18 mouse cellular contexts compared by ENCODE assay signal in genomic region chr11:61075361-61076326, GRCm38 (mm10). TPM values are rescaled to one million over a fixed set of nuclear protein-coding genes. Genes with fewer than 3 reads are reported as not detected.
DNase-seq lines count a peak whose midpoint lies in the region; ATAC-seq and TF ChIP-seq lines count a peak whose summit lies in the region.
"Had no signal": no experiment of that assay in that cellular context is flagged by ENCODE, and none has a peak within 500 bp of the region (broad histone marks: within the 10 kb centered on the region; RNA-seq: fewer than 3 reads in every experiment).

No protein-coding gene starts in this region.

- DNase-seq in heart, embryonic 10.5 days (ENCODE audit: low spot score), result no peak
- DNase-seq in heart, postnatal 25 days (ENCODE audit: low spot score), result no peak
- no peak for DNase-seq in liver, postnatal 0 days
- no peak for DNase-seq in left cerebral cortex, adult 8-10 months (ENCODE audit: low spot score in 2 of 2)
- no peak for DNase-seq in Muller cell, postnatal 12 days (ENCODE audit: inconsistent ontology term)
- no peak for DNase-seq in layer of hippocampus, adult 11-12 months (ENCODE audit: low spot score)
- DNase-seq: adrenal gland, adult 2 months; gastrocnemius, postnatal 14 days; kidney, adult 11 months; kidney, postnatal 36 days; right cerebral cortex, postnatal 25 days; thymus, postnatal 36 days had no signal

- WGBS in heart, embryonic 10.5 days, result 45% methylated on average over 15 of the region's 15 CpGs
- WGBS in bone marrow, adult 2 months, result 70% methylated on average over 15 of the region's 15 CpGs
- WGBS in intestine, embryonic 16.5 days, result 60% methylated on average over 15 of the region's 15 CpGs
- WGBS in liver, postnatal 0 days (ENCODE audit: insufficient replicate concordance), result 58% methylated on average over 15 of the region's 15 CpGs

- intact Hi-C loops in heart, postnatal 25 days (cut with DNase I), result no loop called here

- H3K9me3 ChIP-seq in heart, embryonic 10.5 days, result no peaks in the 10 kb centered on the region
- no peaks in the 10 kb centered on the region for H3K9me3 ChIP-seq in intestine, embryonic 16.5 days (ENCODE audit: control insufficient read depth, low read length)
- no peaks in the 10 kb centered on the region for H3K9me3 ChIP-seq in liver, postnatal 0 days (ENCODE audit: low read length)
- H3K9me3 ChIP-seq: forebrain, embryonic 15.5 days; hindbrain, embryonic 10.5 days; limb, embryonic 13.5 days; midbrain, embryonic 13.5 days had no signal

- no peak overlapping the region for H3K4me2 ChIP-seq in intestine, embryonic 16.5 days (ENCODE audit: low read depth, low read length)
- H3K4me2 ChIP-seq in liver, postnatal 0 days (ENCODE audit: low read depth, low read length), result peak overlapping the region; percentile 49
- H3K4me2 ChIP-seq: forebrain, embryonic 15.5 days; limb, embryonic 13.5 days; midbrain, embryonic 13.5 days had no signal

- no peaks in the 10 kb centered on the region for H3K36me3 ChIP-seq in heart, embryonic 10.5 days
- H3K36me3 ChIP-seq in intestine, embryonic 16.5 days (ENCODE audit: control insufficient read depth, insufficient read depth, low read length), result no peaks in the 10 kb centered on the region
- H3K36me3 ChIP-seq in liver, postnatal 0 days (replicated peaks; ENCODE audit: insufficient read depth, low read length), result no peaks in the 10 kb centered on the region
- H3K36me3 ChIP-seq: forebrain, embryonic 15.5 days; hindbrain, embryonic 10.5 days; limb, embryonic 13.5 days; midbrain, embryonic 13.5 days had no signal

- H3K4me1 ChIP-seq in heart, embryonic 10.5 days, result peaks cover 39% of the 10 kb centered on the region
- H3K4me1 ChIP-seq in bone marrow, adult 2 months (ENCODE audit: control insufficient read depth, insufficient read depth, low read length), result peaks cover 2% of the 10 kb centered on the region
- peaks cover 8% of the 10 kb centered on the region; the same call in 1 of the 2 replicates for H3K4me1 ChIP-seq in intestine, embryonic 16.5 days (ENCODE audit: control insufficient read depth, insufficient read depth, low read length)
- H3K4me1 ChIP-seq in liver, postnatal 0 days (ENCODE audit: insufficient read depth), result peaks cover 16% of the 10 kb centered on the region; the same call in 1 of the 2 replicates
- H3K4me1 ChIP-seq: forebrain, embryonic 15.5 days had no signal

- peak; percentile 92 for TF ChIP-seq EP300 in liver, postnatal 0 days (IDR thresholded peaks at IDR 0.05; ENCODE audit: low read depth)

- ATAC-seq in intestine, embryonic 16.5 days, result peak; percentile 67
- ATAC-seq in liver, postnatal 0 days, result peak; percentile 95
- ATAC-seq: forebrain, embryonic 15.5 days; midbrain, embryonic 13.5 days had no signal

- TF ChIP-seq POLR2A in bone marrow, adult 2 months (IDR thresholded peaks at IDR 0.05; ENCODE audit: borderline replicate concordance, control insufficient read depth, low read depth, low read length), result no peak

- H3K4me3 ChIP-seq in heart, embryonic 10.5 days, result 0 out of 2 replicates have a peak overlapping the region, but pooled peaks have one; percentile 4
- no peak overlapping the region for H3K4me3 ChIP-seq in bone marrow, adult 2 months (replicated peaks; ENCODE audit: control insufficient read depth, low read depth, low read length)
- H3K4me3 ChIP-seq in intestine, embryonic 16.5 days (ENCODE audit: low read length), result no peak overlapping the region
- H3K4me3 ChIP-seq in liver, postnatal 0 days (ENCODE audit: low read depth, low read length), result 0 out of 2 replicates have a peak overlapping the region, but pooled peaks have one; percentile 4
- H3K4me3 ChIP-seq: forebrain, embryonic 15.5 days; hindbrain, embryonic 10.5 days; limb, embryonic 13.5 days; midbrain, embryonic 13.5 days had no signal

- H3K27ac ChIP-seq in heart, embryonic 10.5 days, result peak overlapping the region; percentile 62; the same call in 1 of the 2 replicates
- H3K27ac ChIP-seq in bone marrow, adult 2 months (ENCODE audit: control insufficient read depth, insufficient read depth, low read depth, low read length, poor library complexity), result peak overlapping the region; percentile 17; the same call in 1 of the 2 replicates
- no peak overlapping the region for H3K27ac ChIP-seq in intestine, embryonic 16.5 days (ENCODE audit: low read length)
- 0 out of 2 replicates have a peak overlapping the region, but pooled peaks have one; percentile 5 for H3K27ac ChIP-seq in liver, postnatal 0 days (ENCODE audit: low read depth)
- H3K27ac ChIP-seq: forebrain, embryonic 15.5 days; hindbrain, embryonic 10.5 days; limb, embryonic 13.5 days; midbrain, embryonic 13.5 days had no signal

- TF ChIP-seq CTCF in bone marrow, adult 2 months (IDR thresholded peaks at IDR 0.05; ENCODE audit: control insufficient read depth, insufficient read depth, low read length), result no peak
- TF ChIP-seq CTCF in liver, postnatal 0 days (IDR thresholded peaks at IDR 0.05; ENCODE audit: low read depth), result no peak

- H3K9ac ChIP-seq in intestine, embryonic 16.5 days (ENCODE audit: low read depth, low read length), result no peak overlapping the region
- 0 out of 2 replicates have a peak overlapping the region, but pooled peaks have one; percentile 26 for H3K9ac ChIP-seq in liver, postnatal 0 days (replicated peaks)
- H3K9ac ChIP-seq: forebrain, embryonic 15.5 days; limb, embryonic 13.5 days; midbrain, embryonic 13.5 days had no signal

- H3K27me3 ChIP-seq in heart, embryonic 10.5 days (ENCODE audit: insufficient read depth, poor library complexity, severe bottlenecking), result peaks cover 8% of the 10 kb centered on the region; the same call in 1 of the 2 replicates
- no peaks in the 10 kb centered on the region for H3K27me3 ChIP-seq in intestine, embryonic 16.5 days (replicated peaks; ENCODE audit: control insufficient read depth, insufficient read depth, low read length)
- H3K27me3 ChIP-seq in liver, postnatal 0 days (ENCODE audit: insufficient read depth, low read length), result no peaks in the 10 kb centered on the region
- H3K27me3 ChIP-seq: forebrain, embryonic 15.5 days; midbrain, embryonic 13.5 days had no signal

RNA-seq across cellular contexts. Expression of gene Tnfrsf13b, which starts 50.9 kb away (rescaled TPM):
- polyA plus RNA-seq in heart, embryonic 10.5 days (2016; fragmentation: Nextera tagmentation; extraction: Ambion mirVana), result 1.1 and 1.2 TPM in 2 replicates
- total RNA-seq in heart, postnatal 25 days (2021), result 1 to 10 TPM in 1 of 2 experiments, under 1 TPM in 1; 0.44 to 1.0 TPM
- polyA plus RNA-seq in bone marrow, adult 2 months (2011; ENCODE audit: insufficient read depth, insufficient read length, low replicate concordance, missing spikeins), result 11.5 and 21.8 TPM in 2 replicates
- polyA plus RNA-seq in intestine, embryonic 16.5 days (2015; fragmentation: Nextera tagmentation; extraction: Ambion mirVana), result 1.8 and 2.5 TPM in 2 replicates
- 8.1 and 9.4 TPM in 2 replicates for polyA plus RNA-seq in liver, postnatal 0 days (2015; fragmentation: Nextera tagmentation; extraction: Ambion mirVana)
- 1 to 10 TPM in 3 of 4 experiments, under 1 TPM in 1; 0.76 to 2.3 (median 1.5) TPM for total RNA-seq in left cerebral cortex, adult 8-10 months (2022)

RNA-seq across cellular contexts. Expression of gene Kcnj12, which starts 53.3 kb away (rescaled TPM):
- polyA plus RNA-seq in heart, embryonic 10.5 days (2016; fragmentation: Nextera tagmentation; extraction: Ambion mirVana), result 1.4 and 1.7 TPM in 2 replicates
- 10 to 100 TPM; 25.2 to 28.6 TPM for total RNA-seq in heart, postnatal 25 days (2021)
- polyA plus RNA-seq in bone marrow, adult 2 months (2011; ENCODE audit: insufficient read depth, insufficient read length, low replicate concordance, missing spikeins), result not detected in 2 replicates
- polyA plus RNA-seq in intestine, embryonic 16.5 days (2015; fragmentation: Nextera tagmentation; extraction: Ambion mirVana), result 0.71 and 1.1 TPM in 2 replicates
- polyA plus RNA-seq in liver, postnatal 0 days (2015; fragmentation: Nextera tagmentation; extraction: Ambion mirVana), result 0.18 TPM in 1 of 2 replicates, not detected in the other
- total RNA-seq in left cerebral cortex, adult 8-10 months (2022), result 10 to 100 TPM; 15.1 to 19.8 (median 15.6) TPM

Comparison
In these comparisons a context has a peak if more than half of its experiments do, and no peak if none do; other contexts are left out.
1. H3K4me3 ChIP-seq: peak in heart, embryonic 10.5 days (single experiment) and liver, postnatal 0 days (single experiment); none in bone marrow, adult 2 months (single experiment) and intestine, embryonic 16.5 days (single experiment).